Mouse (Mus musculus): ENCODE data around the gene Col6a6. TPM values are rescaled to one million over a fixed set of nuclear protein-coding genes. Genes with fewer than 3 reads are reported as not detected.

Col6a6 gene
- polyA plus RNA-seq, 1 experiment from 2014 or later: 0.50 TPM

GRCm38 (mm10) chr9:105700702-105701101 is 127.3 kb downstream of the Col6a6 start:
- Histone ChIP-seq H3K4me2 (no peak overlapping the region), H3K9ac (replicated peaks) (no peak overlapping the region), H3K4me1 (replicated peaks) (no peaks in the 10 kb centered on the region), H3K36me3 (no peaks in the 10 kb centered on the region), H3K4me3 (replicated peaks) (no peak overlapping the region), H3K27me3 (no peaks in the 10 kb centered on the region), H3K27ac (no peak overlapping the region), H3K9me3 (no peaks in the 10 kb centered on the region)
- no peak for ATAC-seq (ENCODE audit: insufficient number of reproducible peaks, insufficient read depth, low FRiP score, low TSS enrichment, low read depth)
- 70% methylated on average over 6 of the region's 6 CpGs for WGBS

GRCm38 (mm10) chr9:105697764-105698396 is 130.1 kb downstream of the Col6a6 start:
- no peak overlapping the region for H3K9ac ChIP-seq (replicated peaks)
- H3K4me3 ChIP-seq (replicated peaks): no peak overlapping the region
- H3K27ac ChIP-seq: no peak overlapping the region
- WGBS: 74% methylated on average over 9 of the region's 9 CpGs
- no peaks in the 10 kb centered on the region for H3K4me1 ChIP-seq (replicated peaks)
- no peak overlapping the region for H3K4me2 ChIP-seq
- no peaks in the 10 kb centered on the region for H3K9me3 ChIP-seq
- no peaks in the 10 kb centered on the region for H3K27me3 ChIP-seq
- no peaks in the 10 kb centered on the region for H3K36me3 ChIP-seq
- no peak for ATAC-seq (ENCODE audit: insufficient number of reproducible peaks, insufficient read depth, low FRiP score, low TSS enrichment, low read depth)

GRCm38 (mm10) chr9:105696818-105697564 is 131.0 kb downstream of the Col6a6 start:
- no peaks in the 10 kb centered on the region for H3K4me1 ChIP-seq (replicated peaks)
- no peaks in the 10 kb centered on the region for H3K9me3 ChIP-seq
- H3K9ac ChIP-seq (replicated peaks): no peak overlapping the region
- H3K27ac ChIP-seq: no peak overlapping the region
- 85% methylated on average over 7 of the region's 7 CpGs for WGBS
- ATAC-seq (ENCODE audit: insufficient number of reproducible peaks, insufficient read depth, low FRiP score, low TSS enrichment, low read depth): no peak
- no peaks in the 10 kb centered on the region for H3K27me3 ChIP-seq
- no peak overlapping the region for H3K4me3 ChIP-seq (replicated peaks)
- H3K36me3 ChIP-seq: no peaks in the 10 kb centered on the region
- no peak overlapping the region for H3K4me2 ChIP-seq

- Histone ChIP-seq H3K36me3 (peaks cover 9% of the 10 kb centered on the region; the same call in 1 of the 2 replicates), H3K4me2 (no peak overlapping the region), H3K9me3 (no peaks in the 10 kb centered on the region), H3K4me1 (replicated peaks) (no peaks in the 10 kb centered on the region), H3K9ac (replicated peaks) (no peak overlapping the region), H3K27ac (no peak overlapping the region), H3K27me3 (no peaks in the 10 kb centered on the region), H3K4me3 (replicated peaks) (no peak overlapping the region)
- WGBS: 4% methylated on average over 5 of the region's 5 CpGs
- peak; percentile 75; the same call in 1 of the 2 replicates for ATAC-seq (ENCODE audit: insufficient number of reproducible peaks, insufficient read depth, low FRiP score, low TSS enrichment, low read depth)
These were observed 134.1 kb downstream of the Col6a6 start for GRCm38 (mm10) chr9:105693854-105694253.

GRCm38 (mm10) chr9:105693056-105693455 is 134.9 kb downstream of the Col6a6 start:
- Histone ChIP-seq H3K9me3 (no peaks in the 10 kb centered on the region), H3K4me2 (no peak overlapping the region), H3K27ac (no peak overlapping the region), H3K27me3 (no peaks in the 10 kb centered on the region), H3K4me1 (replicated peaks) (no peaks in the 10 kb centered on the region), H3K9ac (replicated peaks) (no peak overlapping the region), H3K4me3 (replicated peaks) (no peak overlapping the region), H3K36me3 (peaks cover 17% of the 10 kb centered on the region)
- WGBS: 89% methylated on average over 9 of the region's 9 CpGs
- no peak for ATAC-seq (ENCODE audit: insufficient number of reproducible peaks, insufficient read depth, low FRiP score, low TSS enrichment, low read depth)

- no peaks in the 10 kb centered on the region for H3K9me3 ChIP-seq
- 91% methylated on average over 14 of the region's 14 CpGs for WGBS
- no peak overlapping the region for H3K9ac ChIP-seq (replicated peaks)
- no peak for ATAC-seq (ENCODE audit: insufficient number of reproducible peaks, insufficient read depth, low FRiP score, low TSS enrichment, low read depth)
- peaks cover 23% of the 10 kb centered on the region for H3K36me3 ChIP-seq
- H3K27me3 ChIP-seq: no peaks in the 10 kb centered on the region
- no peaks in the 10 kb centered on the region for H3K4me1 ChIP-seq (replicated peaks)
- H3K4me3 ChIP-seq (replicated peaks): no peak overlapping the region
- H3K4me2 ChIP-seq: no peak overlapping the region
- H3K27ac ChIP-seq: no peak overlapping the region
These were observed 135.5 kb downstream of the Col6a6 start for GRCm38 (mm10) chr9:105692472-105692871.

- Histone ChIP-seq H3K4me2 (no peak overlapping the region), H3K36me3 (peaks cover 53% of the 10 kb centered on the region), H3K9ac (replicated peaks) (no peak overlapping the region), H3K4me1 (replicated peaks) (no peaks in the 10 kb centered on the region), H3K27ac (no peak overlapping the region), H3K4me3 (replicated peaks) (no peak overlapping the region), H3K27me3 (no peaks in the 10 kb centered on the region), H3K9me3 (no peaks in the 10 kb centered on the region)
- 77% methylated on average over 7 of the region's 7 CpGs for WGBS
- no peak for ATAC-seq (ENCODE audit: insufficient number of reproducible peaks, insufficient read depth, low FRiP score, low TSS enrichment, low read depth)
These were observed 138.5 kb downstream of the Col6a6 start for GRCm38 (mm10) chr9:105689485-105689884.

- peaks cover 88% of the 10 kb centered on the region for H3K36me3 ChIP-seq
These were observed 143.3 kb downstream of the Col6a6 start for GRCm38 (mm10) chr9:105684549-105685165.

GRCm38 (mm10) chr9:105681386-105681785 is 146.6 kb downstream of the Col6a6 start:
- Histone ChIP-seq H3K9ac (replicated peaks) (no peak overlapping the region), H3K4me3 (replicated peaks) (no peak overlapping the region), H3K4me2 (no peak overlapping the region), H3K27me3 (no peaks in the 10 kb centered on the region), H3K36me3 (peaks cover 91% of the 10 kb centered on the region), H3K27ac (no peak overlapping the region), H3K9me3 (no peaks in the 10 kb centered on the region), H3K4me1 (replicated peaks) (no peaks in the 10 kb centered on the region)
- ATAC-seq (ENCODE audit: insufficient number of reproducible peaks, insufficient read depth, low FRiP score, low TSS enrichment, low read depth): no peak
- 95% methylated on average over 7 of the region's 7 CpGs for WGBS

More at GRCm38 (mm10) chr9:105684549-105685165, 143.3 kb downstream of the Col6a6 start:
- no peaks in the 10 kb centered on the region for H3K27me3 ChIP-seq
- no peak overlapping the region for H3K4me2 ChIP-seq
- H3K9me3 ChIP-seq: no peaks in the 10 kb centered on the region
- ATAC-seq (ENCODE audit: insufficient number of reproducible peaks, insufficient read depth, low FRiP score, low TSS enrichment, low read depth): no peak
- WGBS: 90% methylated on average over 13 of the region's 13 CpGs
- no peaks in the 10 kb centered on the region for H3K4me1 ChIP-seq (replicated peaks)
- no peak overlapping the region for H3K9ac ChIP-seq (replicated peaks)
- no peak overlapping the region for H3K4me3 ChIP-seq (replicated peaks)
- no peak overlapping the region for H3K27ac ChIP-seq

- no peak overlapping the region for H3K4me3 ChIP-seq (replicated peaks)
- H3K4me2 ChIP-seq: no peak overlapping the region
- peaks cover 79% of the 10 kb centered on the region for H3K36me3 ChIP-seq
- H3K27ac ChIP-seq: no peak overlapping the region
- H3K27me3 ChIP-seq: no peaks in the 10 kb centered on the region
- H3K9ac ChIP-seq (replicated peaks): no peak overlapping the region
- no peaks in the 10 kb centered on the region for H3K4me1 ChIP-seq (replicated peaks)
- 88% methylated on average over 11 of the region's 11 CpGs for WGBS
- H3K9me3 ChIP-seq: no peaks in the 10 kb centered on the region
- no peak for ATAC-seq (ENCODE audit: insufficient number of reproducible peaks, insufficient read depth, low FRiP score, low TSS enrichment, low read depth)
These were observed 152.0 kb downstream of the Col6a6 start for GRCm38 (mm10) chr9:105675941-105676340.

GRCm38 (mm10) chr9:105672032-105672431 is 155.9 kb downstream of the Col6a6 start:
- no peaks in the 10 kb centered on the region for H3K27me3 ChIP-seq
- no peak overlapping the region for H3K4me3 ChIP-seq (replicated peaks)
- no peak overlapping the region for H3K9ac ChIP-seq (replicated peaks)
- no peaks in the 10 kb centered on the region for H3K4me1 ChIP-seq (replicated peaks)
- no peaks in the 10 kb centered on the region for H3K9me3 ChIP-seq
- no peak for ATAC-seq (ENCODE audit: insufficient number of reproducible peaks, insufficient read depth, low FRiP score, low TSS enrichment, low read depth)
- H3K27ac ChIP-seq: no peak overlapping the region
- 81% methylated on average over 2 of the region's 2 CpGs for WGBS
- peaks cover 77% of the 10 kb centered on the region for H3K36me3 ChIP-seq
- H3K4me2 ChIP-seq: no peak overlapping the region
